Mouse (Mus musculus): ENCODE data around the gene Vmn2r104. TPM values are rescaled to one million over a fixed set of nuclear protein-coding genes. Genes with fewer than 3 reads are reported as not detected.

The Vmn2r104 gene
- total RNA-seq (2021) = not detected
- long read RNA-seq, experiment 1 = 0 reads
- long read RNA-seq, experiment 2 = 0 reads

DNA sequence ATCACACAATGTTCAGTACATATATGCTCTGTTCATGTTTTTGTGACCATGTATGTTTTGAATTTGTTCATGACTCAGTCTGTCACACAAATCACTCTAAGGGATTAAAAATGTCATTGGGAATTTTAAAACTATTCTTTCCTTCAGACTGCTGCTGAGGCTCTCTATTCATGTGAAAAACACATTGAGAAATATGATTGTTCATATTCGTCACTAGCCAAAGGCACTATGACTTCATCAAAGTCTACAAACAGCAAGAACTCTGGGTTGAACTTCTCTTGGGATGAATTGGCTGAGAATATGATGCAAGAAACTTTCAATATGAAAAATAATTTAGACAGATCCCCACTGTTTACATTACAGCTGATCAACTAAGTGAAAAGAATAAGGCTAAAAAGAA lies at the start of gene Vmn2r104:
TSS of gene Vmn2r104 (minus strand) at position 101 of the 400 bp plus-strand sequence.
- no peak for DNase-seq (ENCODE audit: low spot score in 2 of 2)

- no peak for DNase-seq (ENCODE audit: low spot score in 2 of 2)
Measured at GRCm38 (mm10) chr17:20074090-20074489, 26.0 kb upstream of the Vmn2r104 start.

- no peak for DNase-seq (ENCODE audit: low spot score in 2 of 2)
Measured at GRCm38 (mm10) chr17:20071656-20072396, 23.7 kb upstream of the Vmn2r104 start.

Other genes with a start within 250 kb of the Vmn2r104 start
- gene Fpr-rs7, start 65.9 kb upstream of the Vmn2r104 start, total RNA-seq (2021) = not detected
- gene Fpr-rs6, start 134.8 kb upstream of the Vmn2r104 start, total RNA-seq (2021) = not detected
- gene Vmn2r105, start 186.7 kb upstream of the Vmn2r104 start, total RNA-seq (2021) = not detected
- gene Vmn2r106, start 237.2 kb upstream of the Vmn2r104 start, total RNA-seq (2021) = not detected